Mouse (Mus musculus) A20 (cell line): Measurements from ENCODE around the gene Acox1.
A peak's percentile ranks its signal among the peaks of the same experiment; 100 is the strongest.

Experiments
- DNase-seq: peaks from one replicate; pipeline ENCODE4 v3.0.0-alpha.2; 2011; ENCODE audit warnings: low read depth, low spot score

Gene Acox1

DNA sequence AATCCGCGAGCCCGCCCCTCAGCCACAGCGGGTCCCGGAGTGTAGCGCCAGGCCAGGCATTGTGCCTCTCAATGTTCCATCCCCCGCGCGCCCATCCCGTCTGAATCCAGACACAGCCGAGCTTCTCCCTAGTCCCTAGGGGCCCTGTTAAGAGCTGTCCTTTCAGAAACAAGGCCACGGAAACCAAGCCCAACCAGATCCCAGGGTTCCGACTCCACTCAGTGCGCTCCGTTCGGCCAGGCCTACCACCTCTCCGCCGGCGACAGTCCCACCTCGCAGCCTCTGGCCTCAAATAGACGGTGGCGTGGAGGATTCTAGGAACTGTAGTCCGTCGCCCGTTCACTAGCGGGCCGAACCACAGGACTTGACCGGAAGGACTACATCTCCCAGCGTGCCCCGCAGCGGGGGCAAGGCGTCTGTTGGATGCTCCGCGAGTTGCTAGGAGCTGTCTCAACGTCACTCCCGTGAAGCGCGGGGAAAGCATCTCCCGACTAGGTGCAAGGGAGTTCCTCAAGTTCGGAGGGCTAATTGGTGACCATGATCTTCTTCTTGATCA lies 30.9 kb downstream of the Acox1 start, which contains the start of gene Fbf1:
TSS of gene Fbf1 (minus strand) at position 283 of the 556 bp plus-strand sequence.
- DNase-seq: peak; percentile 96

DNA sequence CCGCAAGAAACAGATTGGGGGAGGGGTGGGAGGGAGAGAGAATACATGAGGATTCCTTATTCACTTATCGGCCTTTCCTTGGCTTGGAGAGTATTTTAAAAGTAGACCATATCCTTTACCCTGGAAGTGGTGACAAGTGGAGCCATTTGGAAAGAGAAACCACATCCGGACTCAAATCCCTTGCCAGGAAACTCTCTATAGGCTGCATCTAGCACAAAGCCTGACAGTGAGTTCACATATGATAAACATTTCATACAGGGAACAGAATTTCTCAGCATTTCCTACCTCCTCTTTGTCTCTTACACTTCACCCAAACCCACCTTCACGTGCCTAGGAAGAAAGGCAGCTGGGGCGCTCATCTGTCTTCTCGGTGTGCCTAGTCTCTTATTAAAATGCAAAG lies 31.6 kb downstream of the Acox1 start:
- DNase-seq: peak; percentile 3

DNA sequence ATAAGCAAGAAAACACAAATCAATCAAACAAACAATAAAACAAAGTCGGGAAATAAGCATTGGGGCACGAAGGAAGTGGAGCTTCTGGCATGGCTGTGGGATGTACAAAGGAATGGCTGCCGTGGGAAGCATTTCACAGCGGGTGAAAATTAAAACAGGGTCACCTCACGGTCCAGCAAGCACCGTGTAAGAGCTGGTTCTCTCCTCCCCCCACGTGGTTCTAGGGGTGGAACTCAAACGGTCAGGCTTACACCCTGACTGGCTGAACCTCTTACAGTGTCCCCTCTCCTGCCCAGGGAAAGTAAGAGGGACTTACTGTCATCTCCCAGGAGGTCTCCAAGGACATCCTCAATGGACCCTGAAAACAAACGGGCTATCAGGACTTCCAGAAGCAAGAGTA lies 35.8 kb downstream of the Acox1 start:
- no peak for DNase-seq

DNA sequence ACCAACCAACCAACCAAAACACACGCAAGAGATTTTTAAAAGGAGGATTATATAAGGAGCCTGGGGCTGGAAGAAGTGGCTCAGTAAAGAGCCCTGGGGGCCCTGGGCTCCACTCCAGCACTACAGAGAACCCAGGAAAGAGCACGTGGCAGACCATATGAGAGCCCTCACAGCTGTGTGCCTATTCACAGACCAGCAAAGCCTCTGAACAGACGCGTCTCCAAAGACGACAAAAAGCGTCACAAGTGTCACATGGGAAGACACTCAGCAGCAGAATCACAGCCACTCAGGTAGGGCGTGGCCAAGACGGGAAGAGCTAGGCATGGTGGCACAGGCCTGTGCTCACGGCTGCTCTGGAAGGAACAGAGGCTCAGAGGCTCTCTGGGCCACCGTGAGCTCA lies 36.7 kb downstream of the Acox1 start:
- DNase-seq: no peak

DNA sequence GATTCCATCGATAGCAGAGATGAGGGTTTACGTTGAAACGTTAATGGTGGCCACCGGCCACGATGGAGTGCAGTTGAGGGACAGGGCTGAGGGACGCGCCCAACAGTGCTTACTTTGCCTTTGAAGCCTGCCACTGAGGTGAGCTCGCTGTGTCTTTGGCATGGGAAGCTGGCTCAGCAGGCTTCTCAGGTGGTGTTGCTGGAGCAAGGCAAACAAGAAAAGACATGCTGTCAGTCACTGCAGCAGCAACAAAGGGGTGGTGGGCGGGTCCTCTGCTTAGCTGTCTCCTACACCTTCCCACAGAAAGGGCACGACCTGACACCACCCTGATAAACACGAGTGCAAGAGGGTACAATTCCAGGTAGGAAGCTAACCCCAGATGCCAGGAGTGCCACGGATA lies 37.5 kb downstream of the Acox1 start:
- DNase-seq: no peak

DNA sequence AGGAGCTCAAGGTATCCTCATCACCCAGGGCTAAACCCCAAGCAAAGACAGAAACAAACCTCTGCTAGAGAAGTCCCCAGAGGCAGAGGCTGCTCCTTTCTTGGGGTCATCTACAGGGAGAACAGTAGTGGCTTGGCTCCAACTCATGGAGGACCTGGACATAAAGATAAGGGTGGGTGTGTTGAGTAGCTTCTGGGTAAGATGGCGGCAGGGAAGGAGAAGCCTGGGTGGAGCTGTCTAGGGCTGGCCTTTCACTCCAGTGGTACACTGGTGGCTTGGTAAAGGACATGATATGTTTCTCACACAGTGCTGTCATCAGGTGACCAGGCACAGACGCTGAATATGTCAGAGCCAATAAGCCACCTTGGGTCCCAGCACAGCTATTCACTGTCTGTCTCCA lies 47.9 kb downstream of the Acox1 start:
- DNase-seq: no peak

DNA sequence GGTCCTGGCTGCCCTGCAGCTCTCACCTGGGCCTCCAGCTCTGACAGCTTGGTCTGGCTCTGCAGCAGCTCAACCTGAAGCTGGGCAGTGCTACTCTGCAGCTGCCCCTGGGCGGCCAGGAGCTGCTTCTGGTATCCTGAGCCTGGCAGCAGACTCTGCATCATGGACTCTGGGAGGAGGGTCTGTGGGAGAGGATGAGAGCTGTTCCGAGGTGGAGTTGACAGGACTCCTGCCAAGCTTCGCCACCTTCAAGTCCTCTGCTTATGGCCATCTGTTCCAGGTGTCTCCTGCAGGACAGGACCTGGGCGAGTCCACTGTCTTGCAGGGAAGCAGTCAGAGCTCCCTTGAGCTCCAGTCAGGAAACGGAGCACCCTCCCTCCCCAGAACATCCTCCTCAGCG lies 49.5 kb downstream of the Acox1 start:
- DNase-seq: no peak

DNA sequence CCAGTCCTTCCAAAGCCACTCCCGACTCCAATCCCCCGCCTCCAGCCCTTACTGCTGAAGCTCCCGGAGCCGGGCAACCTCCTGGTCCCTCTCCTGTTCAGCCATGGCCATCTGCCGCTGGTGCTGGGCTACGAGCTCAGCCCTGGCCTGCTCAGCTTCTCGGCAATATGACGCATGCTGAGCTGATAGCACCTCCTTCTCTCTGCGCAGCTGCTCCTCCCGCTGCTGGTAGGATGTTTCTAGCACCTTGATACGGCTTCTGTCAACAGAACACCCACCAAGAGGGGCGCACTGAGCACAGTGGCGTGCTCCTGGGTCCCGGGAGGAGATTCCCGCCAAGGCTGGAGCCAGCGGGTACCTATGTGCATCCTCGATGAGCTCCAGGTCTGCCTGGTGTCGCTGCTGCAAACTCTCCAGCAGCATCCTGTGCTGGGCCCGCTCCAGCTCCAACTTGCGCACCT lies 50.1 kb downstream of the Acox1 start:
- no peak for DNase-seq

DNA sequence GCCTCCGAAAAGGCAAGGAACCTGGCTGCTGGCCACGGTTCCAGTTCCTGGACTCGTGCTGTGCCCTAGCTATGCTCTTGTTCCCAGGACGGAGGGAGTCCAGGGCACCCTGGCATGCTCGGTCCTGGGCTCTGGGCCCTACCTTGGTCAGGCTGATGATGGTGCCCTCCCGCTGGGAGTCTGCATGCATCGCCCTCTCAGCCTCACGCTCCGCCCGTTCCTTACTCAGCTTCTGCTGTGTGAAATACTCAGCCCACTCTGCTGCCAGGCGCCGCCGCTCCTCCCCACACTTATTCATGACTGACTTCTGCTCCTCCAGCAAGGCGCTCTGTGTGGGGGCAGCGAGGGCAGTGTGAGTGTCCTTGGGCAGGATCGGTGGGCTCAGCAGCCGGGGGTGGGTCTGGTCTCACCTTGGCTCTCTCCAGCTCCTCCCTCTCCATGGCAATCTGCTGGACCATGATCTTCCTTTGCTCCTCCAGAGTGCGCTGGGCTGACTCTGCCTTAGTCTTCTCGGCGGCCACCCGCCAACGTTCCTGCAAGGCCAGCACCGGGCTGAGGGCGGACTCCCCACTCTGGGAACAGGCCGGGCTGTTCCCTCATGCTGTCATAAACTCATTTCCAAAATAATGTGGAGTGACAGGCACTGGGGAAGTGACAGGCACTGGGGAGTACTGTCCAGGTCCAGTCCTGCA lies 52.4 kb downstream of the Acox1 start:
- DNase-seq: no peak

DNA sequence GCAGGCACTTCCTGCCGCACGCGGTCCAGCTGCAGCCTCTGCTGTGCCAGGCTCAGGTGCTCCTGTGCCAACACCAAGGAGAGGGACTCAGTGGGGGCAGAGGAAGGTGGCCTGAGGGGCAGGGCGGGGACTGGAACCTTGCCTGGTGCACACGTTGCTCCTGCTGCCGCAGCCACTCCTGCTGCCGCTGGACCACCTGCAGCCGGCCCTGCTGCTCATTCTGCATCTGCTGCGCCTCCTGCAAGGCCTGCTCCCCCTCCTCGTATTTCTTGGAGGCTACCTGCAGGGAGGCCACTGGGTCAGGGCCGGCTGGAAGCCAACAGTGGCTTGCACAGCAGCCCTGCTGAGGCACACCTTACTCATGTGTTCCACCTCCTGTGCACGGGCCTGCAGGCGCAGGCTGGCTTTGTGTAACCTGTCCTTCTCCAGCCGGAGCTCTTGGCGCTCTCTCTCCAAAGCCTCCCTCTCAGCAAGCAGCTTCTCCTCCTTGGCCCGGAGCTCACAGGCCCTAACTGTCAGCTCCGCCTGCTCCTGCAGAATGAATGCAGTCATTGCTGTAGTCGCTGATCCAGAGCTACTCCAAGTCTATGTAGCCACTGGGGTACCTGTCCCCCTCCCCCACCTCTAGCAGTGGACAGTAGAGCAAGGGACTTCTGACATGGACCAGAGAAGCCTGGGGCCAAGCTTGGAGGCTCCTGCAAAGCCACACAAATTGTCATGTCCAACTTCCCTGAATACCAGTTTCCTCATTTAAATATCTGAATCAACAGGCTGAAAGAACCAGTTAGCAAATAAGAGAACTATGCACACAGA lies 53.2 kb downstream of the Acox1 start:
- DNase-seq: no peak

DNA sequence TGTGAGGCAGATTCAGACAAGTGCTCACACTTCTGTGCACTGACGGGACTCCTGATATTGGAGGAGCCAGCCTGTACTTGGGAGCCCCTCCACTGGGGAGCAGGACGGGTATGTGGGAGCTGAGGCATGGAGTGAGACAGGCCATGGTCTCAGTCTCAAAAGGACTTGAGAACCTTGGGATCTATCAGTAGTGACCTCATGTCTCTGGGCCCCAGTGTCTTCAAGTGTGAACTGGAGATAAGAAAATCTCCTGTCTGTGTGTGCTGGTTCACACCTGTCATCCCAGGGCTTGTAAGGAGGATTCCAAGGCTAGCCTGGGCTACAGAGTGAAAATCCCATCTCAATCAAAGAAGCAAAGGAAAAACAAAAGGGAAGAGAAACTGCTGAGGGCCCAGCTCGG lies 55.4 kb downstream of the Acox1 start:
- DNase-seq: no peak

DNA sequence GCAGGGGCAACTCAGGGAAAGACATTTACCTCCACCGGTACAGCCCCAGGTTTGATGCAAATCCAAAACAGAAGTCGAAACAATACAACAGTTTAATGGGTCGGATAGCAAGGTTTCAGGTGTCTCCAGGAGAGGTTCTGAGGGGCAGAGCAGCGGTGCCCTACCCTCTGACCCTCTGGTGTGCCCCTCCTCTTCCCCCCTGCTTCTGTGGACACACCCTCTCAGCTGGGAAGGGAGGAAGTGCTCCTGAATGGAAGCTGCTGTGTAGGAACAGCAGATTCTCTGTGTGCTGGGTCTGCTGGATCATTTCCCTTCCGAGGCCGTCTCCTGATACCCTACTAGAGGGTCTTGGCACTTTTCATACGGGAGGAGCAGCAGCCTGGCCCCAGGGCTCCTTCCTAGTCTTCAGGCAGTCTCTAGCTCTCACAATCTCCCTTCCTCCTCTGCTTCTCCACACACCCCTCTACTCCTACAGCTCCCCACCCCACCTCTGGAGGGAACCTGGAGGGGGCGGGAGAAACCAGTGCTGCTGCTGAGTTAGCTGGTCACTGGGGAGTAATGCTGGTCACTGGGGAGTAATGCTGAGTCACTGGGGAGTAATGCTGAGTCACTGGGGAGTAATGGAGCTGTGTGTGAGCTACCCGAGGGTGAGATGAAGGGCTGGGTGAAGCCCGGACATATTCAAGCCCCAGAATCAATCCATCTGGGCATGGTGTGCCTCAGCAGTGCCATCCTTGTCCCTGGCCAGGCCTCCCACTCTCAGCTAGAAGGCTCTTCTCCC lies 56.4 kb downstream of the Acox1 start:
- no peak for DNase-seq

DNA sequence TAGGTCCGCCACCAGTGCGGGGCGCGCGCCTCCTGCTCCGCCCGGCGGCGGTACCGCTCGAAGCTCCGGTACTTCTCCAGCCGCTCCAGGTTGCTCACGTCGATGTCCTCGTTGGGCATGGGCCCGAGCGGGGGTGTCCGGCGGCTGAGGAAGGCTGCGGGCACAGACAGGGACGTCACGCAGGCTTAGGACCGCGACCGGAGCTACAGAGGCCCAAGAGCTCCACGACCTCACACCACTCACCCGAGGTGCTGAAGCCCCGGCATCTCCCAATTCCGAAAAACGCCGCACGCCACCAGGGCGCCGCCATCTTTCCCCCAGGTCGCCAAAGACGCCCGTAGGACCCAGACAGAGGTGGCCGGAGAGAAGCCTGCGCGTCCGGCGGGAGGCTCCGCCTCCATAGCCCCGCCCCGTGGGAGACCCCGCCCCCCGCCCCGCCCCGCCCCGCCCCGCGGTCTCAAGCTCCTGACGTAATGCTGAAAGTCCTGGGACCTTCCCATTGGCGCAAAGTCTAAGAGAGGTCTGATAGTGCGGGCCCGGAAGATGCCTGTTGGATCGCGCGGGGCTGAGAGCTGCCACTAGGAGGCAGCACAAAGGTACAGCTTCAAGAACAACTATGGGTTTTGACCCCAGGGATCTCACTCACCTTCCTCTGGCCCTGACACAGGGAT lies 60.2 kb downstream of the Acox1 start, which contains the start of gene Mrpl38:
TSS of gene Mrpl38 (minus strand) at position 401 of the 671 bp plus-strand sequence.
- DNase-seq: peak; percentile 96

DNA sequence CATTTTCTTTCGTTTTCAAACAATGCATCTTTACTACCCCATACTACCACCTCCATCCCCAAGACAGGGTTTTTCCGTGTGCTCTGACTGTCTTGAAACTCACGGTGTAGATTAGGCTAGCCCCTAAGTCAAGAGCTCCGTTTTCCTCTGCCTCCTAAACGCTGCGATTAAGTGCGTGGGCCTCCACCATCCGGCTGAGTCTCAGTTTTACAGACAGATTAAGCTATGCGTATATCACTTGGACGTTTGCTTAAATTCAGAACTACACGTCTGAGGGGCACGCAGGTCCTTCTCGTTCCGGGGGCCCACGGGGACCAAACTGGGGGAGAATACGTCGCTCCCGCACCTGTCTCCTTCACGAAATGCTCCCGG lies 60.8 kb downstream of the Acox1 start:
- DNase-seq: no peak

DNA sequence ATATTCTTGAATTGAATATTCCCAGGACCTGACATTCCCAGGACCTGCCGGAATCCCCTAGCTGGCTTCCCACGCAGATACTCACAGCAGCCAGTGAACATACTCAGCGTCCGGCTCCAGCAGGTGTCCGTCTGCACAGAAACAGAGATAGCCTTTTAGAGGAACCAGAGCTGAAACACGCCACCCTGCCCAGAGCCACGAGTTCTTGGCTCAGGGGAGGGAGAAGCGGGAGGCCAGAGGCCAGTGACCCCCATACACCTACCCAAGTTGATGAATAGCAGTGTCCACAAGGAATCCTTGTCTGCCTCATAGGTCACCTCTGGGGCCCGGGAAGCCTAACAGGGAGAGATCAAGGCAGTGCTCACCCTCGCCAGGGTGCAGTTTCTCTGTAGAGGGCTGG lies 64.7 kb downstream of the Acox1 start:
- DNase-seq: no peak

DNA sequence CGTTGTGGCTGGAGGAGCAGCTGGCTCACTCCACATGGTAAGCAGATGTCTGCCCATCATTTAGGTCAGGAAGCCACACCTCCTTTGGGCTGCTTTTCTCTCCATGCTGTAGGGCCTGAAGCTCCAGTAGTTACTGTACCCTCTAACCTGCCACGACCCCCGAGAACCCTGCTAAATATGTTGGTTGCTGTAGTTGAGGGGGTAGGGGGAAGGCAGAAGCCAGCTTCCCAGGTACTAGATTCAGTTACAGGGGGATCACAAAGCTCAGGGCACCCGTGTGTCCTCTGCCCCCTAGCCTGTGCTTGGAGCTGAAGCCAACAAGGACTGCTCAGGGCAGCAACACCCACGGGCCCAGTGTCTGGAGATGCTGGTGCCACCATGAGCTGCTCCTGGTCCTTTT lies 65.3 kb downstream of the Acox1 start:
- DNase-seq: no peak

DNA sequence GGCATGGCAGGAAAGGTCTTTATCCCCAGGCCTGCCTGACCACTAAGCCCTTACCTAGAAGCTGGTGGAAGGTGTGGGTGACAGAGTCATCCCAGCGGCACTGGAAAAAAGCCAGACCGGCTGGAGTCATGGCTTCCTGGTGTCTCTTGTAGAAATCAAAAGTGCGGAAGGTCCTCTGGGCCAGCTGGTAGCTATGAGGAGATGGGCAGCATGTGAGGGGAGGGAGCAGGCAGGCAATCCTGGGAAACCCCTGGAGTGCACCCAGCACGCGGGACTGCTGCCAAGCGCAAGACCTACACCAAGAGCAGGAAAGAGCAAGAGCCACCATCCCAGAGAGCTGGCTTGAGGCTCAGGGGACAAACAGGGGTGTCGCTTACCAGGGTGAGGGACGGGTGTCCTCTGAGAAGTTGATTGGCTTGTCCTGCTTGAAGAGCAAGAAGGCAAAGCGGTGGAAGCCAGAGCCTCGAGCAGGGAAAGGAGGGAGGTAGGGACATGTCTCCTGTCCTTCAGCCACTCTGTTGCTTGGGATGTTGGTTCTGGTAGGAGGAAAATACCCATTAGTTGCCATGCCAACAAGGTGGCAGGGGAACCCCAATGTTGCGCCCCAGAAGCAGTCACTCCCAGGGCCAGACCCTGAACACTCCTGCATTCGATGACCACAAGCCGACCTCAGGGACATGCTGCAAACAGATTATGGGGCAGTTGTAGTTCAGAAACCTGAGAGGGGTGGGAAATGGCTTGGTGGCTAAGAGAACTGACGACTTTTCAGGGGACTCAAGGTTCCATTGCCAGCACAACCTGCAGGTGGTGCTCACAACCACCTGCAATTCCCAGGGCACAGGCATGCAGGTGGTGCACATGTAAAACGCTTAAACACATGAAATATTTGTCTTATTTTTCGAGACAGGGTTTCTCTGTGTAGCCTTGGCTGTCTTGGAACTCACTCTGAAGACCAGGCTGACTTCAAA lies 66.2 kb downstream of the Acox1 start:
- peak; percentile 73 for DNase-seq

DNA sequence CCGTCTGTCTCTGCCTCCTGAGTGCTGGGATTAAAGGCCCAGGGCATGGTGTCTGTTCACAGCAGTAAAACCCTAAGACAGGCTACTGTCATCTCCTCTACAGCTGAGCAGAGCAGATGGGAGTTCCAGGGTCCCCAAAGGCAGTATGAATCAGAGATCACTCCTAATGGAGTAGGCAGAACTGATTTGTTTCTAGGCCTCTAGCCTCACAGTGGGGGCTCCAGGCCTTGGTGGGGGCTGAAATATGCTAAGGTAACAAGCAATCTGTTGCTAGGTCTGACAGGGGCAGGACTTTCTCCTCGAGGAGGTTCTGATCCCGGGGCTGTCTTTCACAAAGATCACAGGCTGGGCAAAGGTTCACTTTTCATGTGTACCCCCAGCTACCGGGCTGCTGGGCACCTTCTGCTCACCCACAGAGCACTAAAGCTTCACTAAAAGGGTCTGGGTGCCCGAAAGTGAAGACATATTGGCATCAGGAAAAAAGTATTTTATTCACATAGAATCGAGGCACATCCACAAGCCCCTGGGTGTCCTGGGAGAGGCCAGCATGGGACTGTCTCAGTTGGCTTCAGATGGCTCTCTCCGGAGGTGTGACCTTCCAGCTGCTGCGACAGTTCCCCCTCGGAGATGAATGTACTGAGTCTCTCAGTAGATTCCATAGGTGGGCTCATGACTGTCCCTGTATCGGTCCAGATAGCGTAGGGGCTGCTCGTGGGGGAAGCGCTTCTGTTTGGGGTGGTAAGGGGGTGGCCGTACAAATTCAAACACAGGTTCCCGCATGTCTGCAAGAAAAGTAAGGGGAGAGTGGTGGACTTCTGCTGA lies 67.3 kb downstream of the Acox1 start:
- DNase-seq: no peak

DNA sequence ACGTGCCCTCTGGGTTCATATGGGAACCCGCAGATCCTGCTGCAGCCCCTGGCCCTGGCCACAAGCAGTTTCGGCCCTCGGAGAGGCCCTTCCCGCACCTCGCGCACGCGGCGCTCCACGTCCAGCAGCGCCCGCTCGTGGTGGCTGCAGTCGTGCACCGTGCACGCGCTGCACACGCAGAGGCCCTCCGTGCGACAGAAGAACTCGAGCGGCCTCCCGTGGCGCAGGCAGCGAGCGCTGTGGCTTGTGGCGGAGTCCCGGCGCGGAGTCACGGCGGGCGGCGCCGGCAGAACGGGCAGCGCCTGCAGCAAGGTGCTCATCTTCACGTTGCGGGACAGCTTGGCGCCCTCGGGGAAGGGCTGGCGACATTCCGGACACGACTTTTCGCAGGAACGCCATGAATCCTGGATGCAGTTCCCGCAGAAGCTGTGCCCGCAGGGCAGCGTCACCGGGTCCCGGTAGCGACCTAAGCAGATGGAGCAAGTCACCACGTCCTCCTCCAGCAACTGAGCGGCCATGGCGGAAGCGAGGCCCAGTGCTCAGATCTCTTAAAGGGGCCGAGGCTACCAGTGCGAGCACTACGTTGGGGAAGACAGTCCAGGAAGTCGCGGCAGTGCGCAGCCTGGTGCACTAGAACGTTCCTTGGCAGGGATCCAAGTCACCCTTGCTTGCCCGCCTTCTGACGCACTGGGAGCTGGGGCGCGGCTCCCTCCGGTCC lies 68.2 kb downstream of the Acox1 start, which contains the start of gene Trim65:
TSS of gene Trim65 (minus strand) at position 641 of the 718 bp plus-strand sequence.
- peak; percentile 89 for DNase-seq
